Mouse (Mus musculus) forebrain, embryonic 10.5 days (tissue): ENCODE measurements around the gene Slc8a3. TPM values are rescaled to one million over a fixed set of nuclear protein-coding genes. Genes with fewer than 3 reads are reported as not detected.

Source experiments
- DNase-seq: peaks from one replicate; pipeline ENCODE4 v3.0.0-alpha.2; 2017; ENCODE audit warnings: low spot score; ENCODE audit errors: extremely low spot score
- H3K27ac ChIP-seq: fragments of 300-500 bp; sonication (generic); 2 replicates; pipeline ENCODE4 v1.5.1; 2016; ENCODE audit warnings: mild to moderate bottlenecking
- H3K27me3 ChIP-seq: fragments of 300-500 bp; sonication (generic); 2 replicates; pipeline ENCODE4 v1.6.1; 2016; ENCODE audit warnings: mild to moderate bottlenecking; ENCODE audit not compliant: poor library complexity, severe bottlenecking
- H3K36me3 ChIP-seq: fragments of 300-500 bp; sonication (generic); replicated peaks from 2 replicates; pipeline ENCODE4 v1.6.1; 2016; ENCODE audit warnings: mild to moderate bottlenecking, moderate library complexity
- H3K4me1 ChIP-seq: fragments of 300-500 bp; sonication (generic); 2 replicates; pipeline ENCODE4 v1.6.1; 2016
- H3K4me3 ChIP-seq: fragments of 300-500 bp; sonication (generic); 2 replicates; pipeline ENCODE4 v1.5.1; 2016; ENCODE audit warnings: mild to moderate bottlenecking, moderate library complexity
- H3K9me3 ChIP-seq: fragments of 300-500 bp; sonication (generic); 2 replicates; pipeline ENCODE4 v1.6.1; 2016; ENCODE audit warnings: mild to moderate bottlenecking, moderate library complexity
- WGBS: fragments of 180-500 bp; shearing (Covaris S2); methylation state at CpG from one replicate; pipeline ENCODE4 v1.1.7; 2016; 5-methylcytosine and 5-hydroxymethylcytosine counted together
- polyA plus RNA-seq: library from polyadenylated mRNA; unstranded; fragments of >200 nt; fragmentation: Nextera tagmentation; extraction: Ambion mirVana; gene quantifications from 2 replicates; pipeline ENCODE4 v1.2.1, GENCODE M21; 2016

Gene Slc8a3
- polyA plus RNA-seq, 1 experiment from 2014 or later: 0.67 TPM

DNA sequence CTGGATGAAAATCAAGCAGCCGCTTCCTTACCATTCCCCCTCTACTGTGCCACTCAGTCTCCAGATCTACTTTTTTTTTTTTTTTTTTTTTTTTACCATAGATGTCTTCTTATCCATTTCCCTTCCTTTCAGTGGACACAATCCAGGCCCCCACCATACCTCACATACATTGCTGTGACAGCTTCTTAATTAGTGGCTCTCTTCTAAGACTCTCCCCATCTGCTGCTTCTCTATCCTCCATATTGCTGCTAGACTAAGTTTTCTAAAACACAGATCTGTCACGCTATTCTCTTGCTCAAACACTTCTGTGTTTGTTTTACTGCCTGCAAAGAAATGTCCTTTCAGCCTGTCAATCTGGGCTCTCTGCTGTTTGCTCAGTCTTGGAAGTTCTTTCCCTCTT lies 54.9 kb downstream of the Slc8a3 start:
- H3K4me1 ChIP-seq: peaks cover 11% of the 10 kb centered on the region
- H3K36me3 ChIP-seq: no peaks in the 10 kb centered on the region
- WGBS: 82% methylated on average over 2 of the region's 2 CpGs
- H3K9me3 ChIP-seq: no peaks in the 10 kb centered on the region
- no peak for DNase-seq
- no peaks in the 10 kb centered on the region for H3K27me3 ChIP-seq
- H3K27ac ChIP-seq: no peak overlapping the region
- H3K4me3 ChIP-seq: no peak overlapping the region

DNA sequence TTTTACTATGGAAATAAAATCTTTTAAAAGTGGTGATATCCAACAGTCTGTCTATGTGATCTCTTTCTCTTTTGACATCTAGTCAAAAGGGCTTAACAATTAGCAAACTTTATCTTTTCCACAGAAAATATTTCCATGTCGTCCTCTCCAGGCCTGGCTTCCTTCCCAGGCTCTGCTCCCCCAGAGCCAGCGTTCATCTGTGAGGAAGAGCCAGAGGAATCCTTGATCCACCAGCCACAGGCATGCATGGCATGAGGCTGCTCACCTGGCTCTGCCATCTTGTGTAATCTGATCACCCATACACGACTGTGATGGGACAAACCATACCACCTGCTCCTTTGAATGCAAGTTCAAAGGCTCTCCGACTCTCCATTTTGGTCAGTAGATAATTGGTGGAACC lies 58.4 kb downstream of the Slc8a3 start:
- no peaks in the 10 kb centered on the region for H3K9me3 ChIP-seq
- 82% methylated on average over 4 of the region's 4 CpGs for WGBS
- H3K4me1 ChIP-seq: peaks cover 16% of the 10 kb centered on the region
- H3K27me3 ChIP-seq: no peaks in the 10 kb centered on the region
- H3K27ac ChIP-seq: no peak overlapping the region
- no peak for DNase-seq
- no peak overlapping the region for H3K4me3 ChIP-seq
- H3K36me3 ChIP-seq: no peaks in the 10 kb centered on the region

DNA sequence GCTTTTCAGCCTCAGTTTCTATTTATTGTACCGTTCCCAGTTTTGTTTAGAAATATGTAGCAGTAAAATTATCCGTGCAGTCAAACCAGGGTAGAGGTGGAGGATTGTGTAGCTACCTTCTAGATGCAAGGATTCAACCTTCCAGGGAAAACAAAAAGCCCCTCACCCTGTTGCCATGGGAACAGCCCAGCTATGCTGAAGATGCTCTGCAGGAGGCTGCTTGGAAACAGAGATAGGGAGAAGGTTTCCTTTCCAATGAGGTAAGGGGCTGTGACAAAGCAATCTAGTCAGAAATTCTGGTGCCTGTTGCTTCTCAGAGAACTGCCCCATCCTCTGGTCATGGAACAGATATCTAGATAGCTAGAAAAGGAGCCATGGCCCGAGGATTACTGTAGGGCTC lies 59.6 kb downstream of the Slc8a3 start:
- H3K27me3 ChIP-seq: no peaks in the 10 kb centered on the region
- H3K4me1 ChIP-seq: peaks cover 16% of the 10 kb centered on the region
- WGBS: 34% methylated on average over 3 of the region's 3 CpGs
- H3K27ac ChIP-seq: 0 out of 2 replicates have a peak overlapping the region, but pooled peaks have one; percentile 1
- H3K36me3 ChIP-seq: no peaks in the 10 kb centered on the region
- no peaks in the 10 kb centered on the region for H3K9me3 ChIP-seq
- DNase-seq: peak; percentile 32
- no peak overlapping the region for H3K4me3 ChIP-seq

DNA sequence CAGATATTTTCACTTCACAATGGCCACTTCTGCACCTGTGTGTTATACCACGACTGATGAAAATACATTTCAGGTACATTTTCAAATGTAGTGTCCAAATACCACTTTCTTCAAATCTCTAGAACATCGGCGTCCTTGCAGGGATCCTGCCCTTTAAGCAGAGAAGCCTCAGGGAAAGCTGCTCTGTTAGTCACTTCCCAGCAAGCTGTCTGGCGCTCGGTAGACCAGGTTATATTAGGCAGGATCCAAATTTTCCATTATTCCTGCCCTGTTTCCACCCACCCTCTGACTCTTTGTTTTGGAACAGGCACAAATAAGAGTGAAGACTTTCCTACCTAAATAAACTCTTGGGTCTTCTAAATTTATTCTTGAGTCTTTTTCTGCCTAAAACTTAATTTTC lies 63.7 kb downstream of the Slc8a3 start:
- peaks cover 21% of the 10 kb centered on the region for H3K4me1 ChIP-seq
- no peak overlapping the region for H3K4me3 ChIP-seq
- no peaks in the 10 kb centered on the region for H3K36me3 ChIP-seq
- WGBS: 85% methylated on average over 5 of the region's 5 CpGs
- DNase-seq: no peak
- no peaks in the 10 kb centered on the region for H3K9me3 ChIP-seq
- no peaks in the 10 kb centered on the region for H3K27me3 ChIP-seq
- H3K27ac ChIP-seq: no peak overlapping the region

DNA sequence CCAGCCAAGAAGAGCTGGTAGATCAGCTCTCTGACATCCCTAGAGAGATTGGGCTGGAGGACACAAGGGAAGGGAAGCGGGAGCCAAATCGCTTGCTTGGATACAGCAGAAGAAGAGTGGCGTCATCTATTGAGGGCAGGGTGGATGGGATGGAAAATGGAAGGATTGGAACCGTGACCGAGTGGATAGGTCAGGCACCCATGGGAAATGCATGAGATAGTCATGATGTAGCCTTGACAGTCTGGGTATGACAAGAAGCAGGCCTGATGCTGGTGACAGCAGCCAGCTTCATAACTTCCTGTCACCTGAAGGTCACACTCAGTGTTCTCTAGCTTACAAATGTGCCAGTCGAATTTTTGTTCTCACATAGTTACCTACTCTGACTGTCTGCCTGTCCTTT lies 70.2 kb downstream of the Slc8a3 start:
- H3K36me3 ChIP-seq: no peaks in the 10 kb centered on the region
- DNase-seq: no peak
- H3K27ac ChIP-seq: no peak overlapping the region
- WGBS: 92% methylated on average over 6 of the region's 6 CpGs
- H3K4me1 ChIP-seq: peaks cover 4% of the 10 kb centered on the region; the same call in 1 of the 2 replicates
- no peak overlapping the region for H3K4me3 ChIP-seq
- H3K27me3 ChIP-seq: no peaks in the 10 kb centered on the region
- no peaks in the 10 kb centered on the region for H3K9me3 ChIP-seq

DNA sequence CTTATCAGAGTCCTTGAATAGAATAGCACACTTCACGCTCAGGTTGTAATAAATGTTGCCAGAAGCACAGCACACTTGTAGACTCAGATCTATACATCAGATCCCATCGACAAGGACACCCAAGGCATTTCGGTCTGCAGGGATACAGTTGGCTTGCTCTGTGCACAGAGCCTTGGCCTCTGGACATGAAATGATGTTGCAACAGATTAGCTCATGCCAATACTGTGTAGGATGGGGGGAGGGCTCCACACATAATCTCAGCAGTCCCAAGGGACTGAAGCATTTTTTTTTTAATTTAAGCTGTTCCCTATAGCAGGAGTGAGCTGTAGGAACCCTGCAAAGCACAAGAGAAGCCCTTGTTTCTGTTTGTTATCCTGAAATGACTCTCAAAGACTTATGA lies 74.8 kb downstream of the Slc8a3 start:
- no peaks in the 10 kb centered on the region for H3K27me3 ChIP-seq
- H3K27ac ChIP-seq: no peak overlapping the region
- DNase-seq: no peak
- WGBS: 91% methylated on average over 3 of the region's 3 CpGs
- no peaks in the 10 kb centered on the region for H3K4me1 ChIP-seq
- no peak overlapping the region for H3K4me3 ChIP-seq
- no peaks in the 10 kb centered on the region for H3K36me3 ChIP-seq
- H3K9me3 ChIP-seq: no peaks in the 10 kb centered on the region

DNA sequence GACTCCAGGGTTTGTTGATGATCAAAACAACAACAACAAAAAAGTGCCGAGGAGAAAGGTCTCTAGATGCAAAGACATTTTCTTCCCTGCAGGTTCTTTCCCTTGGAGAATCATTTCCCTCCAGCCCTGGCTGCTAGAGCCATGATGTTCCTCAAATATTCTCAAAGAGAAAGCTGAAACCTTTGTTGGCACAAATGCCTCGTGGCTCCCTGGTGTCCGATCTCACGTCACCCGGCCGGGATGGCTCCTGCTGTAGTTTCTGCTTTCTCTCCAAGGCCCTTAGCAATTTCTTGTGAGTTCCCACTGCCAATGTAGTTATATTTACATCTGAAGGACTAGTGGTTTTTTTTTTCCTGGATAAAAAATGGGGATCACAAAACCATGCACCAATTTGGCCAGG lies 87.6 kb downstream of the Slc8a3 start:
- Histone ChIP-seq H3K27me3 (no peaks in the 10 kb centered on the region), H3K27ac (no peak overlapping the region), H3K4me3 (no peak overlapping the region), H3K9me3 (no peaks in the 10 kb centered on the region), H3K4me1 (no peaks in the 10 kb centered on the region), H3K36me3 (no peaks in the 10 kb centered on the region)
- DNase-seq: no peak
- 88% methylated on average over 6 of the region's 6 CpGs for WGBS

DNA sequence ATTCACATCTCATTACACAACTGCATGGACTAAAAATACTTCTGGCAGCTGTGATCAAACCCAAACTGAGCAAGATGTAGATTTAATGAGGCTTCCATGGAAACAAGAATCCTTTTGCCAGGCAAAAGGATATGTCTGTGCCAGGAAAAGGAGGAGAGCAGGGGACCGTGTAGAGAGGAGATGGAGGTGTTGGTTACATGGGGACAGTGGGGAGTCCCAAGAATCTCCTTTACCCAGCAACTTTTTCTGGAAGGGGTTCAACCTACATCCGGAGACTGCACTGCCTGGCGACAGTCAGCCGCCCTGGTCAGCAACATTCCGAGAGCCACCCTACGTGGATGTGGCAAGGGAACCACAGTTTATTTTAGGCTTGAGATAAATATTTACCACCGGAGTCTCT lies 88.0 kb downstream of the Slc8a3 start:
- no peaks in the 10 kb centered on the region for H3K27me3 ChIP-seq
- no peak for DNase-seq
- H3K27ac ChIP-seq: no peak overlapping the region
- H3K4me1 ChIP-seq: no peaks in the 10 kb centered on the region
- H3K9me3 ChIP-seq: no peaks in the 10 kb centered on the region
- H3K4me3 ChIP-seq: no peak overlapping the region
- WGBS: 90% methylated on average over 7 of the region's 7 CpGs
- no peaks in the 10 kb centered on the region for H3K36me3 ChIP-seq

DNA sequence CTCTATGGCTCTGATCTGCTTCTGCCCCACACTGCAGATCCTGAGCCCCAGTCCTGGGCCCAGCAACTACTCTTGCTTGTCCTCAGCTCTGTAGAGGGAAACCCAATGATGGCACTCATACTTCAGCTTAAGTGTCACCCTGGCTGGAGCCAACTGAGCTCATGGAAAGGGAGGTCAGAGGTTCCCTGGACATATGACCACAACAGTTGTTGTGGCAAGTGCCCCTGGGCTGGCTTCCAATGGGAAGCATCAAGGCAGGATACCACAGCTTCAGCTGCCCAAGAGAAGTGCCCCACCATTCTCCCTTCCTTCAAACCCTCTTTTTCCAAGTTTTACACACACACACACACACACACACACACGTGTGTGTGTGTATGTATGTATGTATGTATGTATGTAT lies 88.5 kb downstream of the Slc8a3 start:
- Histone ChIP-seq H3K36me3 (no peaks in the 10 kb centered on the region), H3K27me3 (no peaks in the 10 kb centered on the region), H3K4me3 (no peak overlapping the region), H3K9me3 (no peaks in the 10 kb centered on the region), H3K27ac (no peak overlapping the region), H3K4me1 (no peaks in the 10 kb centered on the region)
- 64% methylated on average over 1 of the region's 1 CpGs for WGBS
- no peak for DNase-seq

DNA sequence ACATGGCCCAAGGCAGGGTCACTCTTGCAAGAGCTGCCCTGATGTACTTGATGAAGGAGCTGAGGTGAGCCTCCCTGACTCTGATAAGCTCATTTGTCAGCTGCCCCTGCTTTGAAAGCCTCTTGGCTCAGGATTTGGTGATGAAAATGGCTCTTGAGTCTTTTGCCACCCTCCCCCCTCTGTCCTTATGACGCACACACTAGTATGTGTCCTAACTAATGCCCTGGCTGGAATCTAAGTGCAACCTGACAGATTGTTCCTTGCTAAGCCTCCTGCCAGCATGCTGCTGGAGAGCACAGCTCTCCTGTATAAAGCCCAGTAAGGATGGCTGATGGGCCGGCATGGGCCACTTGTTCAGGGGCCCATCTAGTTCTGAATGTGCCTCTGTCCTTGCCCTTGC lies 91.3 kb downstream of the Slc8a3 start:
- DNase-seq: no peak
- Histone ChIP-seq H3K36me3 (no peaks in the 10 kb centered on the region), H3K27ac (no peak overlapping the region), H3K9me3 (no peaks in the 10 kb centered on the region), H3K4me3 (no peak overlapping the region), H3K4me1 (no peaks in the 10 kb centered on the region), H3K27me3 (no peaks in the 10 kb centered on the region)
- WGBS: 96% methylated on average over 2 of the region's 2 CpGs

DNA sequence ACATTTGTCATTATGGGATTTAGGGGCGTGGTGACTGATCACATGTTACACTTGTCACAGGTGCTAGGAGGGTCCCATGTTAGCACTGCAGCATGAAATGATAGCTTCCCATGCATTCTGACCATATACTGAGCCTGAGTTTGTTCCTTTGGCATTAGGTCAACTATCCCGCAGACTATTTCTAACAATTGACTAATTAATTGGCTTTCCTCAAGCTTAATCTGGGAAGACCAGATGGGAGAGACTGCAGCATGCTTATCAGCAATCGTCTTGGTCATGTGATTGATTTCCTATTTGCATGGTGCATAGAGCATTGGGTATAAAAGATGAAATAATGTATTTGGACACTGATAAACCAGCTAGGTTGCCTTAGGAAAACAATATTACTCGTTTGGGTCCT lies 91.9 kb downstream of the Slc8a3 start:
- no peaks in the 10 kb centered on the region for H3K9me3 ChIP-seq
- DNase-seq: no peak
- 92% methylated on average over 4 of the region's 4 CpGs for WGBS
- H3K27ac ChIP-seq: no peak overlapping the region
- H3K36me3 ChIP-seq: no peaks in the 10 kb centered on the region
- H3K4me1 ChIP-seq: no peaks in the 10 kb centered on the region
- H3K27me3 ChIP-seq: no peaks in the 10 kb centered on the region
- H3K4me3 ChIP-seq: no peak overlapping the region

DNA sequence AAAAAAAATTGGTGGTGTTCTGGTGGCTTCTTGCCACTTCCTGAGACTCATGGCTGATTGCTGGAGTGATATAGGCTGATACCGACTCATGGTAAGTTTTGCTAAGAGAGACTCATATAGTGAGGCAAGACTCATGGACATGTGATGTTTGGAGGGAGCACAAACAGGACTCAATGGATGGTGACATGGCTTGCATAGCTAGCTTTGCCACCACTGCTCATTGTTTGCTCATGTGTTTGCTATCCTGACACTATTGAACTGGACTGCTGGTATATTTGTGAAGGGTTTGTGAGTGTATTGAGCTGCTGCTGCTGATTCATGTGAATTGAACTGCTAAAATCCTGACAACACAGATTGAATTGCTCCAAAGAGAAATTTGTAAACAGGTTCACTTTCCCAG lies 95.8 kb downstream of the Slc8a3 start:
- H3K9me3 ChIP-seq: no peaks in the 10 kb centered on the region
- H3K4me1 ChIP-seq: no peaks in the 10 kb centered on the region
- H3K27ac ChIP-seq: no peak overlapping the region
- WGBS: 100% methylated on average over 1 of the region's 1 CpGs
- H3K4me3 ChIP-seq: no peak overlapping the region
- no peaks in the 10 kb centered on the region for H3K36me3 ChIP-seq
- DNase-seq: no peak
- no peaks in the 10 kb centered on the region for H3K27me3 ChIP-seq

DNA sequence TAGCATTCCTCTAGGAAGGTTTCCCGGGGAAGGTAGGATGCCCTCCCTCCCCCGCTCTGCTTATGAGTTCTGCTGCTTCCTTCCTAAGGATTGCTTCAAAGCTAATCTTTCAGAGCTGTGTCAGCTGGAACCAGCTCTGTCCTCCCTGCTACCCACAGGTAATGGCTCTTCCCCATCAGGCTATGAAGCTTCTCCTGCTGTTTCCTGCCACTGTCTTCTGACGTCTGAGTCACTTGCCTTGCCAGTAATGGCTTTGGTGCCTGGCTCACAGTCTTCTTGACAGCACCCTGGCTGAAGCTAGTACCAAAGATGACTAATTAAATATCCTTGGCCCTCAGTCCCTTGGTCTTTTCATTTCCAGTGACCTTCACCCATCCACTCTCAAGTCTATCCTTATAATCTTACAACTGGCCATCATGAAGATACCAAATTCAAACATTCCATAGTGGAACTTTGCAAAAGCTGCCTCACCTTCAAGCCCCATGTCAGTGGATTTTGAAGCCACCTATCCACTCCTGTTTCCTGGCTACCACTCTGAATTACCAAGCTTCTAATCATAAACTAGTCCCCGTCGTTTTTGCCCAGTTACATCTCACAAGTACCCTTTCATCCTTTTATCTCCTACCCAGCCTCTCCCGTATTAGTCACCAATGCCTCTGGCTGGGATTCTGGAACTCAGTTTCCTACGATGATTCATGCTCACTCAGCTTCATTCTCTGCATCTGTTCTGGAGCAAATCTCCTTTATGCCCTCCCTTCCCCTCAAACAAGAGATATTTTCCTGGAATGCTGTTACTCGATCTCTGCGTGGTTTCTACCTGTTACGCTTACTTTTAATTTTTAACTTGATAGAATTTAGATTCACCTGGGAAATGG lies 97.3 kb downstream of the Slc8a3 start:
- no peak for DNase-seq
- no peaks in the 10 kb centered on the region for H3K9me3 ChIP-seq
- H3K4me1 ChIP-seq: no peaks in the 10 kb centered on the region
- H3K27ac ChIP-seq: no peak overlapping the region
- WGBS: 92% methylated on average over 10 of the region's 10 CpGs
- H3K27me3 ChIP-seq: no peaks in the 10 kb centered on the region
- H3K4me3 ChIP-seq: no peak overlapping the region
- no peaks in the 10 kb centered on the region for H3K36me3 ChIP-seq
